Mouse (Mus musculus): ENCODE results near the gene Gm43064. TPM values are rescaled to one million over a fixed set of nuclear protein-coding genes. Genes with fewer than 3 reads are reported as not detected.
A peak's percentile ranks its signal among the peaks of the same experiment; 100 is the strongest.

The Gm43064 gene
- polyA plus RNA-seq, 1 experiment = not detected

- Histone ChIP-seq H3K4me3 (ENCODE audit: insufficient read depth, low read depth, low read length) (no peak overlapping the region), H3K4me1 (ENCODE audit: control insufficient read depth, insufficient read depth, insufficient read length, low read length) (no peaks in the 10 kb centered on the region), H3K27ac (replicated peaks; ENCODE audit: low read depth, low read length) (no peak overlapping the region)
Observed at GRCm38 (mm10) chr3:103857036-103857805, 47.8 kb downstream of the Gm43064 start.

GRCm38 (mm10) chr3:103857977-103858563, 48.7 kb downstream of the Gm43064 start:
- Histone ChIP-seq H3K4me1 (ENCODE audit: control insufficient read depth, insufficient read depth, insufficient read length, low read length) (no peaks in the 10 kb centered on the region), H3K27ac (replicated peaks; ENCODE audit: low read depth, low read length) (peak overlapping the region; percentile 0; the same call in 1 of the 2 replicates), H3K4me3 (ENCODE audit: insufficient read depth, low read depth, low read length) (no peak overlapping the region)

GRCm38 (mm10) chr3:103858881-103859801, 49.8 kb downstream of the Gm43064 start, which contains the start of gene Ptpn22:
Gene Ptpn22, plus strand, starts transcription at chr3:103859795.
- peak within 1 kb of the TSS; percentile 33 for H3K4me3 ChIP-seq (ENCODE audit: insufficient read depth, low read depth, low read length)
- peak within 1 kb of the TSS; percentile 80 for H3K27ac ChIP-seq (replicated peaks; ENCODE audit: low read depth, low read length)
- no peaks in the 10 kb centered on the region for H3K4me1 ChIP-seq (ENCODE audit: control insufficient read depth, insufficient read depth, insufficient read length, low read length)

DNA sequence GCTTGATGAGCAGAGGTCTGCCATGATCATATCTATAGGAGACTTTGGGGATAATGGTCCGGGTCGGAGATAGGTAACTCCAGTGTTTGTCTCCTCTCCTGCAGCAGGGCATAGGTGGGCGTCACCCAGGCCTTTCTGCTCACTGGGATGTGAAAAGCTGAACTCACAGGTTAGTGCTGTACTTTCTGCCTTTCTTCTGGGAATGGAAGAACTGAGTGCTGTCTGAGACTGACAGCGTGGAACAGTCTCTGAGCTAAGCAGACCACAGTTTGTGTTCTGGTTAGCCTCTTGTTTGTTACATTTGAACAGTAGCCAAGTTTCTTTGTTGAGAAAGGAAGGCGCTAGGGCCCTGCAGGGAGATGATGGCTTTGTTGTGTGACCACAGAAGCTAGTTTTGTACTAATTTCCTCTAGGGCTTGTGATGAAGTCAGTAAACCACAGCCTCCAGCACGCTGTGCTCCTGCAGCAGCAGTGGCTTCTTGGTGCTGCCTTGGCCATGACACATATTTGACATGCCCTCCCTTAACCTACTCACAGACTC, 50.5 kb downstream of the Gm43064 start:
- Histone ChIP-seq H3K4me1 (ENCODE audit: control insufficient read depth, insufficient read depth, insufficient read length, low read length) (no peaks in the 10 kb centered on the region), H3K27ac (replicated peaks; ENCODE audit: low read depth, low read length) (peak overlapping the region; percentile 70), H3K4me3 (ENCODE audit: insufficient read depth, low read depth, low read length) (peak overlapping the region; percentile 33)

- no peak overlapping the region for H3K27ac ChIP-seq (replicated peaks; ENCODE audit: low read depth, low read length)
- no peak overlapping the region for H3K4me3 ChIP-seq (ENCODE audit: insufficient read depth, low read depth, low read length)
- no peaks in the 10 kb centered on the region for H3K4me1 ChIP-seq (ENCODE audit: control insufficient read depth, insufficient read depth, insufficient read length, low read length)
Observed at GRCm38 (mm10) chr3:103862721-103863220, 53.4 kb downstream of the Gm43064 start.

DNA sequence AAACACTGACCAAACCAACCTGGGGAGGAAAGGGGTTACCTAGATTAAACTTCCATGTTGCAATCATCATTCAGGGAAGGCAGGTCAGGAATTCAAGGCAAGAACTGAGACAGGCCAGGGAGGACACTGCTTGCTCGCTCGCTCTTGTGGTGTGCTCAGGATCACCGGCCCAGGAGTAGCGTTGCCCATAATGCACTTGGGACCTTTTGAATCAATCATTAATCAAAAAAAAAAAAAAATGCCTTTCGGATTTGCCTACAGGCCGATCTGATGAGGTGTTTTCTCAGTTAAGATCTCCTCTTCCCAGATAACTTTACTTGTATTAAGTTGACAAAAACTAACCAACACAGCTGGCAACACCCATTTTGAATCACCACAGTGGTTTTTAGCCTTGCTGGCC, 54.8 kb downstream of the Gm43064 start:
- no peaks in the 10 kb centered on the region for H3K4me1 ChIP-seq (ENCODE audit: control insufficient read depth, insufficient read depth, insufficient read length, low read length)
- no peak overlapping the region for H3K27ac ChIP-seq (replicated peaks; ENCODE audit: low read depth, low read length)
- no peak overlapping the region for H3K4me3 ChIP-seq (ENCODE audit: insufficient read depth, low read depth, low read length)

GRCm38 (mm10) chr3:103867424-103867971, 58.1 kb downstream of the Gm43064 start:
- H3K27ac ChIP-seq (replicated peaks; ENCODE audit: low read depth, low read length) = no peak overlapping the region
- H3K4me1 ChIP-seq (ENCODE audit: control insufficient read depth, insufficient read depth, insufficient read length, low read length) = no peaks in the 10 kb centered on the region
- H3K4me3 ChIP-seq (ENCODE audit: insufficient read depth, low read depth, low read length) = no peak overlapping the region

DNA sequence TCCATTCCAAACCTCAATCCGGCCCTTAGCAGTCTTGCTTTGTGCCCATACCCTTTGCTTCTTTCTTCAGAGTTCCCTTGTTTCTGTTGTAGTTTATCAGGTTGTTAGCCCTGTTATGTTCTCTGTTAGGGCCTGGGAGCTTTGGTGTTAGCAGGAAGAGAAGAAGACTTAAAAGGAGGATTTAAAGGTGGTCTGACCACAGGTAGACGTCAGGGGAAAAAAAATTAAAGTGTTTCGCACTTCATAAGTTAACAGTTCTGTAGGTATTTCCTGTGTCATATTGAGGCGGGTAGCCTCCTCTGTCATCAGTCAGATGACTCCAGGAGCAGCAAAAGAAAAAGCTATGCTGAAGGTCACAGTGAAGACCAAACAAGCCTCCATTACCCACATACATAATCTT, 58.6 kb downstream of the Gm43064 start:
- Histone ChIP-seq H3K4me1 (ENCODE audit: control insufficient read depth, insufficient read depth, insufficient read length, low read length) (no peaks in the 10 kb centered on the region), H3K27ac (replicated peaks; ENCODE audit: low read depth, low read length) (no peak overlapping the region), H3K4me3 (ENCODE audit: insufficient read depth, low read depth, low read length) (no peak overlapping the region)

DNA sequence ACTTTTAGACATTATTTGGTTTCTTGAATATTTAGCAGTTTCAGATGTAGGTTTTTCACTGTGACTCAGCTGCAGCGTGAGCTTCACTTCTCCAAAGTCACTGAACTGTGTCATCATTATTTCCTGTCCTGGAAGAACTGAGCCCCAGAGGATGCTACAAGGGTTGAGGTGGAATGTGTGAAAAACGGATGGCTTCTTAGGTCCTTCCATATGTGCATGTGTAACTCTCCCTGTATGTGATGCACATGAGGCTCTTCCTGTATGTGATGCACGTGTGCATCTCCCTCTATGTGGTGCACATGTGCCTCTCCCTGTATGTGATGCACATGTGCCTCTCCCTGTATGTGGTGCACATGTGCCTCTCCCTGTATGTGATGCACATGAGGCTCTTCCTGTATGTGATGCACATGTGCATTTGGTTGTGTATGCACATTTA, 63.3 kb downstream of the Gm43064 start:
- no peak overlapping the region for H3K27ac ChIP-seq (replicated peaks; ENCODE audit: low read depth, low read length)
- no peaks in the 10 kb centered on the region for H3K4me1 ChIP-seq (ENCODE audit: control insufficient read depth, insufficient read depth, insufficient read length, low read length)

GRCm38 (mm10) chr3:103874329-103874728, 65.0 kb downstream of the Gm43064 start:
- Histone ChIP-seq H3K4me3 (ENCODE audit: insufficient read depth, low read depth, low read length) (no peak overlapping the region), H3K27ac (replicated peaks; ENCODE audit: low read depth, low read length) (no peak overlapping the region)

More for the DNA sequence above, 63.3 kb downstream of the Gm43064 start:
- no peak overlapping the region for H3K4me3 ChIP-seq (ENCODE audit: insufficient read depth, low read depth, low read length)

DNA sequence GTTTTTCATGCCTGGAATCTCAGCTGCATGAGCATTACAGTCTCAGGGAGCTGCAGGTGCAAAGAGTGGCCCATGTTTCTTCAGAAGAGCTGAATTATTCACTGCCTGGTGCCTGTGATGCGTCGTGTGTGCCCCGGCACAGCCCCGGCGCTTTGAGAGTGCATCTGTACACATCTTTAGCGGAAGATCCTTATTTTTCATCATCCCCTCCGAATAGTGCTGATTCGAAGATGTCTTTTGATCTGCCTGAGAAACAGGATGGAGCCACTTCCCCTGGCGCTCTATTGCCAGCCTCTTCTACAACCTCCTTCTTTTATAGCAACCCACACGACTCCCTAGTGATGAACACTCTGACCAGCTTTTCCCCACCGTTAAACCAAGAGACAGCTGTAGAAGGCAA, 76.6 kb downstream of the Gm43064 start:
- Histone ChIP-seq H3K27ac (replicated peaks; ENCODE audit: low read depth, low read length) (no peak overlapping the region), H3K4me3 (ENCODE audit: insufficient read depth, low read depth, low read length) (no peak overlapping the region), H3K4me1 (ENCODE audit: control insufficient read depth, insufficient read depth, insufficient read length, low read length) (no peaks in the 10 kb centered on the region)

More at GRCm38 (mm10) chr3:103874329-103874728, 65.0 kb downstream of the Gm43064 start:
- no peaks in the 10 kb centered on the region for H3K4me1 ChIP-seq (ENCODE audit: control insufficient read depth, insufficient read depth, insufficient read length, low read length)

DNA sequence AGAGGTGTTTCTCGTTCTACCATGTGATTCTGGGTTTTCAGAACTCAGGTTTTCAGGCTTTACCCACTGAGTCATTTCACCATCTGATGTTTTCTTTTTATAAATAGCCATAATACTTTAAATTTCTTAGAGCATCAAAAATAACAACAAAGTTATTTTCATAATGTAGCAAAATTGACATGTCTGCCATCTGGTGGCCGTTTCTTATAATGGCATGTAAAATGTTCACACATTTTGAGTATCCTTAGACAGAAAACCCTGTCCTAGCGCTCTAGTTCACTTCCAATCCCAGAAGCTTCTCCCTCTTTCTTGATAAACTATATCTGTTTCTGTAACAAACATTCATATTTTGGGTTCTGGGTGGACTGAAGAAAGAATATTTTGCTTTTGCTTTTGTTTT, 78.2 kb downstream of the Gm43064 start:
- Histone ChIP-seq H3K4me1 (ENCODE audit: control insufficient read depth, insufficient read depth, insufficient read length, low read length) (no peaks in the 10 kb centered on the region), H3K4me3 (ENCODE audit: insufficient read depth, low read depth, low read length) (no peak overlapping the region), H3K27ac (replicated peaks; ENCODE audit: low read depth, low read length) (no peak overlapping the region)

Data from brown adipose tissue, adult 24 weeks (tissue).